Mouse (Mus musculus) liver, adult 2 months (tissue): ENCODE measurements around the gene Zfp467. TPM values are rescaled to one million over a fixed set of nuclear protein-coding genes. Genes with fewer than 3 reads are reported as not detected.

Experiments used
- DNase-seq: peaks from one replicate; pipeline ENCODE4 v3.0.0-alpha.2; 2011; ENCODE audit warnings: low read depth, low spot score; ENCODE audit errors: extremely low read depth
- H3K27ac ChIP-seq: fragments of 200-500 bp; replicated peaks from 2 replicates; pipeline ENCODE4 v1.5.1; 2012; ENCODE audit warnings: low read depth, mild to moderate bottlenecking, control low read depth, inconsistent platforms, low read length; ENCODE audit not compliant: insufficient read depth
- H3K27me3 ChIP-seq: fragments of 200-500 bp; 2 replicates; pipeline ENCODE4 v1.6.1; 2012; ENCODE audit warnings: mild to moderate bottlenecking, moderate library complexity, low read length, inconsistent platforms; ENCODE audit not compliant: control insufficient read depth, insufficient read depth
- H3K36me3 ChIP-seq: fragments of 200-500 bp; 2 replicates; pipeline ENCODE4 v1.6.1; 2012; ENCODE audit warnings: low read length, inconsistent platforms; ENCODE audit not compliant: control insufficient read depth, insufficient read depth
- H3K4me1 ChIP-seq: fragments of 200-500 bp; 2 replicates; pipeline ENCODE4 v1.6.1; 2011; ENCODE audit warnings: low read length; ENCODE audit not compliant: control insufficient read depth, insufficient read depth
- H3K4me3 ChIP-seq: fragments of 200-500 bp; 2 replicates; pipeline ENCODE4 v1.5.1; 2011; ENCODE audit warnings: low read depth, mild to moderate bottlenecking, control low read depth, low read length, moderate library complexity; ENCODE audit not compliant: insufficient read depth
- H3K79me2 ChIP-seq: fragments of 200-500 bp; 2 replicates; pipeline ENCODE4 v1.6.1; 2012; ENCODE audit warnings: inconsistent platforms, mild to moderate bottlenecking, low read length, moderate library complexity; ENCODE audit not compliant: control insufficient read depth, insufficient read depth
- H3K9ac ChIP-seq: fragments of 200-500 bp; 2 replicates; pipeline ENCODE4 v1.6.1; 2012; ENCODE audit warnings: low read depth, mild to moderate bottlenecking, control low read depth, inconsistent platforms, low read length
- CTCF ChIP-seq: fragments of 200-500 bp; IDR thresholded peaks from 2 replicates; pipeline ENCODE4 v1.5.1; 2011; ENCODE audit warnings: low read depth, low read length, control low read depth
- POLR2A ChIP-seq: fragments of 200-500 bp; IDR thresholded peaks from 2 replicates; pipeline ENCODE4 v1.6.1; 2011; ENCODE audit warnings: low read length, control low read depth; ENCODE audit not compliant: insufficient read depth; ENCODE audit errors: extremely low read depth
- WGBS: fragments of 180-500 bp; shearing (Covaris S2); methylation state at CpG from one replicate; pipeline ENCODE4 v1.1.7; 2018; 5-methylcytosine and 5-hydroxymethylcytosine counted together
- polyA plus RNA-seq: library from polyadenylated mRNA; depleted of rRNA; stranded (reverse); fragments of >200 nt; gene quantifications from 2 replicates; pipeline ENCODE4 v1.2.3, GENCODE M21; 2012
- total RNA-seq: library from RNA; depleted of rRNA; stranded (reverse); fragments of >200 nt; gene quantifications from 2 replicates; pipeline ENCODE4 v1.2.3, GENCODE M21; 2014

The Zfp467 gene
- total and polyA plus RNA-seq, 2 experiments, result 15.9 to 25.7 TPM

DNA sequence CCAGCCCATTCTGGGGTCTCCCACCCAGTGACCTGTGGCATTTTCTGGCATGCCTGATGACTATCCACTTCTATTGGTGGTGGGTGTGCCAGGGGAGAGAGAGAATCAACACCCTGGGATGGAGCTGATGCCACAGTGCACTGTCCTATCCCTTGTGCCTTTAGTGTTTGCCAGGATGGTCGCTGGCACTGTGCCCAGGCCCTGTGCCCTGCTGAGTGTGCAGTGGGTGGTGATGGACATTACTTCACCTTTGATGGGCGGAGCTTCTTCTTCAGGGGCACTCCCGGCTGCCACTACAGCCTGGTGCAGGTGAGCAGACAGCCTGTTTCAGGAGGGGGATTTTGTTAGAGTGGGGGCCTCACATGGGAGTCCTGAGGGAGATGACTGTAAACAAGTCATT is 7.1 kb upstream of the Zfp467 start:
- Histone ChIP-seq H3K79me2 (no peaks in the 10 kb centered on the region), H3K4me1 (peaks cover 9% of the 10 kb centered on the region), H3K36me3 (no peaks in the 10 kb centered on the region), H3K27me3 (no peaks in the 10 kb centered on the region), H3K9ac (no peak overlapping the region; the same call in 1 of the 2 replicates), H3K27ac (peak overlapping the region; percentile 49), H3K4me3 (no peak overlapping the region)
- TF ChIP-seq CTCF (no peak), POLR2A (no peak)
- DNase-seq, result peak; percentile 73
- 29% methylated on average over 3 of the region's 3 CpGs for WGBS

DNA sequence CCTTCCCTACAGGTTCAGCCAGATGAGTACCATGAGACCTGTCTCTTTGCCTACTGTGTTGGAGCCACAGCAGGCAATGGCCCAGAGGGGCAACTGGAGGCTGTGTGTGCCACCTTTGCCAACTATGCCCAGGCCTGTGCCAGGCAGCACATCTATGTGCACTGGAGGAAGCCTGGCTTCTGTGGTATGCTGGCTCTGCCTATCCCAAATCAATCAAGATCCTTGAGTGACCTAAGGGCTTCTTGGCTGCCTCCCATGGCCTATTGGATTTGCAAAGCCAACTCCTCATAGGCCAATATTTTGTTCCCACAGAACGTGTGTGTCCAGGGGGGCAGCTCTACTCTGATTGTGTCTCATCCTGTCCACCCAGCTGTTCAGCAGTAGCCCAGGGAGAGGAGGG is 6.5 kb upstream of the Zfp467 start:
- H3K36me3 ChIP-seq, result no peaks in the 10 kb centered on the region
- peak; percentile 91 for DNase-seq
- H3K79me2 ChIP-seq, result no peaks in the 10 kb centered on the region
- TF ChIP-seq POLR2A (no peak), CTCF (no peak)
- peaks cover 9% of the 10 kb centered on the region for H3K4me1 ChIP-seq
- peak overlapping the region; percentile 49 for H3K27ac ChIP-seq
- no peaks in the 10 kb centered on the region for H3K27me3 ChIP-seq
- WGBS, result 0% methylated on average over 1 of the region's 1 CpGs
- H3K9ac ChIP-seq, result peak overlapping the region; percentile 23; the same call in 1 of the 2 replicates
- peak overlapping the region; percentile 3; the same call in 1 of the 2 replicates for H3K4me3 ChIP-seq

DNA sequence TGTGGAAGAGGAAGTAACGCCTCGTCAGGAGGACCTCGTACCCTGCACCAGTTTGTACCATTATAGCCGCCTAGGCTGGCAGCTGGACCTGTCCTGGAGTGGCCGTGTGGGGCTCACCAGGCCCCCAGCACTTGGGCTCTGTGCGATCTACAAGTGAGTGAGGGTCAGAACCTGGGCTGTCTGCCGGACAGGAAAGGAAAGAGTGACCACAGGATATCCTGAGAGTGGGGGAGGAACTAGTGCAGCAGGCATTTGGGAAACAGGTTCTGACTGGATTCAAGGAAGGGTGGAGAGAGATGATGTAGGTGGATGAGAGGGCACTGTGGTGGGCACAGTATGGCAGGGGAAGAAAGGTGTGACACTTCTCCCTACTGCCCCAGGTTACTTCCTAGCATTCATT is 2.9 kb upstream of the Zfp467 start:
- H3K79me2 ChIP-seq, result 0 out of 2 replicates have a peak, but pooled peaks cover 2% of the 10 kb centered on the region
- peaks cover 10% of the 10 kb centered on the region for H3K4me1 ChIP-seq
- no peaks in the 10 kb centered on the region for H3K36me3 ChIP-seq
- H3K27ac ChIP-seq, result no peak overlapping the region
- no peak overlapping the region for H3K4me3 ChIP-seq
- 75% methylated on average over 7 of the region's 7 CpGs for WGBS
- no peak for TF ChIP-seq POLR2A
- no peak for TF ChIP-seq CTCF
- DNase-seq, result no peak
- H3K9ac ChIP-seq, result no peak overlapping the region
- no peaks in the 10 kb centered on the region for H3K27me3 ChIP-seq

DNA sequence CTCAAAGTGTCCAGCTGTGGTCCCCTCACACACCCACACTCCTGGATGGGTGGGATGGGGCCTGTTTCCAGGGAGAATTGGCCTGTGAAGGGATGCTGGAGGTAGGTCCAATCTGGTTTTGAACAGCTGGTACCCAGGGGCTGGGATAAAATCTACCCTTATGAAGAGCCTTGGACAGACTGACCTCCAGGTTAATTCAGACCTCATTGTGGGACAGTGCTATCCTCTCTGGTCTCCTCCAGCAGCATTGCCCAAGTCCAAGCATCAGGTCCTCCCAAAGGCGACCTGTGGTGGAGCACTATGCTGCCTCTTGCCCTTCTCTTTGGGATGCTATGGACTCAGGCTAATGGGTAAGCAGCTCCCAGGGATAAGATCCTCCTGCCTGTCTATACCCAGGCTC is 2.3 kb upstream of the Zfp467 start, which contains the start of gene Sspo:
Sspo (plus strand) TSS at position 301 of the 400 bp plus-strand sequence.
- H3K27me3 ChIP-seq, result no peaks in the 10 kb centered on the region
- no peak for DNase-seq
- H3K79me2 ChIP-seq, result 0 out of 2 replicates have a peak, but pooled peaks cover 2% of the 10 kb centered on the region
- TF ChIP-seq POLR2A, result no peak
- no peak for TF ChIP-seq CTCF
- peaks cover 12% of the 10 kb centered on the region for H3K4me1 ChIP-seq
- no peak within 1 kb of the TSS for H3K4me3 ChIP-seq
- WGBS, result 86% methylated on average over 1 of the region's 1 CpGs
- H3K27ac ChIP-seq, result no peak within 1 kb of the TSS
- no peaks in the 10 kb centered on the region for H3K36me3 ChIP-seq
- no peak within 1 kb of the TSS for H3K9ac ChIP-seq

DNA sequence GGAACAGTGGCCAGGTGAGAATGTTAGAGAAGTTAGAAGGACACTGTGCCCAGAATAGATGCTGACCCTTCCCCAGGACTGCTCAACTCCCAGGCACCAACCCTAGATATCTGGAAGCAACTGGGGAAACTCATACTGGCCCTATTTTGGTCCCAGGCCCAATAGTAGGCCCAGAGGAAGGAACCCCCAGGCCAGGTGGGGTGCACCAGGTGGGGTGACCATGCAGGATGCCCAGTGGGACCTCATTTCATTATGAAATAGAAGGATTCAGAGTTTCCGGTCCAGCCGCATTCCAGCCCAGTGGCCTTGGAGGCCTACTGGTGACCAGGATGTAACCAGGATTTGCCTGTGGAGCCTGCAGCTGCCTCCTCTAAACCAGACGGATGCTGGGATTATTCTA is 1.3 kb upstream of the Zfp467 start:
- 92% methylated on average over 3 of the region's 3 CpGs for WGBS
- DNase-seq, result no peak
- no peaks in the 10 kb centered on the region for H3K27me3 ChIP-seq
- no peak overlapping the region for H3K9ac ChIP-seq
- no peak overlapping the region for H3K27ac ChIP-seq
- H3K36me3 ChIP-seq, result peaks cover 2% of the 10 kb centered on the region; the same call in 1 of the 2 replicates
- no peak overlapping the region for H3K4me3 ChIP-seq
- peaks cover 7% of the 10 kb centered on the region for H3K4me1 ChIP-seq
- 0 out of 2 replicates have a peak, but pooled peaks cover 2% of the 10 kb centered on the region for H3K79me2 ChIP-seq
- TF ChIP-seq CTCF, result no peak
- no peak for TF ChIP-seq POLR2A

DNA sequence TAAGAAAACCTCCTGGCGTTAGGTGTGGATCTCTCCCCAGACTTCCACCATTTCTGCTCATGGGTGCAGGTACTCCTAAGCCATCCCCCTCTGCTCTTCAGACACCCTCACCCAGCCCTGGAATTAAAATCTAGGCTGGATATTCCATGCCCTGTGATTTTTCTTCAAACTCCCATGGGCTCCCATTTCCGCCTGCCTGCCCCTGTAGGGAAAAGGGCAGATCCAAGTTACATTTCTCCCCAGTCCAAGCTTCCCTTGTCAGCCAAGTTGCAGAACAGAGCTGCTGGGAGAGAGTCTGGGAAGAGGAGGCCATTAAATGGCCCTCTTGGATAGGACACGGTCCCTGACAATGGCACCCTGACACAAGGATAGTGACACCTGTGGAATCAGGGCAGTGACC is 631 bp upstream of the Zfp467 start:
- peaks cover 4% of the 10 kb centered on the region for H3K4me1 ChIP-seq
- 55% methylated on average over 3 of the region's 3 CpGs for WGBS
- no peak overlapping the region for H3K27ac ChIP-seq
- H3K9ac ChIP-seq, result no peak overlapping the region
- H3K27me3 ChIP-seq, result no peaks in the 10 kb centered on the region
- H3K36me3 ChIP-seq, result peaks cover 8% of the 10 kb centered on the region; the same call in 1 of the 2 replicates
- 0 out of 2 replicates have a peak, but pooled peaks cover 2% of the 10 kb centered on the region for H3K79me2 ChIP-seq
- H3K4me3 ChIP-seq, result peak overlapping the region; percentile 92; the same call in 1 of the 2 replicates
- DNase-seq, result peak; percentile 7
- TF ChIP-seq POLR2A (no peak), CTCF (no peak)
